Mouse (Mus musculus) E14TG2a.4 (cell line): ENCODE measurements around the gene Cdc42bpb.

Experiments
- CTCF ChIP-seq: conservative IDR thresholded peaks from 2 replicates; pipeline ENCODE4 v1.5.1; 2014; ENCODE audit warnings: low read length
- POU5F1 ChIP-seq: IDR thresholded peaks from 2 replicates; pipeline ENCODE4 v1.6.1; 2014; ENCODE audit warnings: low read length, borderline replicate concordance

GRCm38 (mm10) chr12:111420946-111421709, 43.6 kb upstream of the Cdc42bpb start:
- TF ChIP-seq CTCF (no peak), POU5F1 (no peak)
